Mouse (Mus musculus) spleen, adult 18-20 months (tissue): ENCODE data around the gene Sbk2.

Experiments
- DNase-seq, 2 experiments: peaks; one replicate each; pipeline ENCODE4 v3.0.0; 2022; ENCODE audit warnings: mixed read lengths in 2 of 2

The Sbk2 gene

GRCm38 (mm10) chr7:4950561-4951342 is 13.5 kb downstream of the Sbk2 start:
- DNase-seq = no peak

GRCm38 (mm10) chr7:4948386-4948785 is 15.8 kb downstream of the Sbk2 start:
- DNase-seq = no peak

GRCm38 (mm10) chr7:4947855-4948254 is 16.4 kb downstream of the Sbk2 start:
- no peak for DNase-seq

- peak; percentile 91 to 98 for DNase-seq
These were observed 20.9 kb downstream of the Sbk2 start for GRCm38 (mm10) chr7:4943223-4943815.

GRCm38 (mm10) chr7:4942673-4943072 is 21.5 kb downstream of the Sbk2 start:
- no peak for DNase-seq

GRCm38 (mm10) chr7:4940068-4940479 is 24.1 kb downstream of the Sbk2 start:
- peak; percentile 68 to 87 for DNase-seq

- peak; percentile 55 to 80 for DNase-seq
These were observed 25.8 kb downstream of the Sbk2 start for GRCm38 (mm10) chr7:4938456-4938855.

GRCm38 (mm10) chr7:4937392-4937791 is 26.8 kb downstream of the Sbk2 start:
- DNase-seq = no peak

- DNase-seq = no peak
These were observed 27.4 kb downstream of the Sbk2 start for GRCm38 (mm10) chr7:4936832-4937231.

- no peak for DNase-seq
These were observed 29.9 kb downstream of the Sbk2 start for GRCm38 (mm10) chr7:4934160-4934914.

GRCm38 (mm10) chr7:4933103-4933502 is 31.1 kb downstream of the Sbk2 start:
- no peak for DNase-seq

- DNase-seq = no peak
These were observed 35.9 kb downstream of the Sbk2 start for GRCm38 (mm10) chr7:4928323-4928722.

GRCm38 (mm10) chr7:4927711-4928110 is 36.5 kb downstream of the Sbk2 start:
- DNase-seq = no peak

- no peak for DNase-seq
These were observed 37.4 kb downstream of the Sbk2 start for GRCm38 (mm10) chr7:4926849-4927248.

GRCm38 (mm10) chr7:4925441-4926381 is 38.5 kb downstream of the Sbk2 start, which contains the start of gene Ssc5d:
Ssc5d (plus strand) TSS chr7:4925785.
- DNase-seq = no peak

GRCm38 (mm10) chr7:4924891-4925301 is 39.3 kb downstream of the Sbk2 start:
- no peak for DNase-seq

- no peak for DNase-seq
These were observed 39.7 kb downstream of the Sbk2 start for GRCm38 (mm10) chr7:4924483-4924882.

GRCm38 (mm10) chr7:4923586-4924364 is 40.4 kb downstream of the Sbk2 start:
- DNase-seq = peak in 1 of 2 experiments; percentile 29

- no peak for DNase-seq
These were observed 41.2 kb downstream of the Sbk2 start for GRCm38 (mm10) chr7:4922931-4923565.

- peak; percentile 22 to 38 for DNase-seq
These were observed 41.7 kb downstream of the Sbk2 start for GRCm38 (mm10) chr7:4922508-4922907.
